Mouse (Mus musculus) myocyte (in vitro differentiated cells): ENCODE measurements around the gene Uap1l1.

Source experiments
- E2F4 ChIP-seq: IDR thresholded peaks from one replicate; pipeline ENCODE4 v1.6.1; 2011; ENCODE audit warnings: mild to moderate bottlenecking, control low read depth, moderate library complexity; ENCODE audit not compliant: insufficient read depth
- MAX ChIP-seq: IDR thresholded peaks from one replicate; pipeline ENCODE4 v1.6.1; 2011; ENCODE audit warnings: low read depth, mild to moderate bottlenecking, control low read depth
- MYOD1 ChIP-seq, 3 experiments: IDR thresholded peaks; one replicate each; pipeline ENCODE4 v1.6.1; 2011; ENCODE audit warnings: control low read depth in 2 of 3, low read depth in 2 of 3, mild to moderate bottlenecking in 2 of 3, moderate library complexity in 1 of 3; ENCODE audit not compliant: insufficient read length in 2 of 3, control insufficient read depth in 1 of 3
- MYOG ChIP-seq, 3 experiments: IDR thresholded peaks; one replicate each; pipeline ENCODE4 v1.6.1; 2011; ENCODE audit warnings: control low read depth in 2 of 3, low read depth in 2 of 3, mild to moderate bottlenecking in 2 of 3; ENCODE audit not compliant: insufficient read length in 2 of 3, control insufficient read depth in 1 of 3, insufficient read depth in 1 of 3
- POLR2A ChIP-seq: IDR thresholded peaks from one replicate; pipeline ENCODE4 v1.6.1; 2011; ENCODE audit warnings: low read depth, mild to moderate bottlenecking, control low read depth, moderate library complexity; ENCODE audit not compliant: insufficient read length
- REST ChIP-seq: IDR thresholded peaks from one replicate; pipeline ENCODE4 v1.6.1; 2011; ENCODE audit warnings: mild to moderate bottlenecking, control low read depth, moderate library complexity; ENCODE audit not compliant: insufficient read depth, insufficient read length
- SRF ChIP-seq: IDR thresholded peaks from one replicate; pipeline ENCODE4 v1.6.1; 2011; ENCODE audit warnings: low read depth; ENCODE audit not compliant: control insufficient read depth, insufficient read length
- TCF12 ChIP-seq: IDR thresholded peaks from one replicate; pipeline ENCODE4 v1.6.1; 2011; ENCODE audit warnings: mild to moderate bottlenecking, control low read depth; ENCODE audit not compliant: poor library complexity, insufficient read depth, severe bottlenecking
- USF1 ChIP-seq: IDR thresholded peaks from one replicate; pipeline ENCODE4 v1.6.1; 2011; ENCODE audit warnings: low read depth, mild to moderate bottlenecking, control low read depth, moderate library complexity

GRCm38 (mm10) chr2:25403994-25404393 is 38.5 kb upstream of the Uap1l1 start:
- TF ChIP-seq MYOD1 (IDR thresholded peaks at IDR 0.05; ENCODE audit: control insufficient read depth in 1 of 3, insufficient read length in 2 of 3, low read depth in 2 of 3) (no peak), SRF (no peak), MYOG (IDR thresholded peaks at IDR 0.05; ENCODE audit: control insufficient read depth in 1 of 3, insufficient read depth in 1 of 3, insufficient read length in 2 of 3, low read depth in 2 of 3) (no peak), REST (no peak), USF1 (no peak), POLR2A (no peak), MAX (no peak), E2F4 (no peak), TCF12 (no peak)
